Mouse (Mus musculus) erythroblast, embryonic 14.5 days (primary cell): ENCODE results near the gene Tardbp. TPM values are rescaled to one million over a fixed set of nuclear protein-coding genes. Genes with fewer than 3 reads are reported as not detected.
A peak's percentile ranks its signal among the peaks of the same experiment; 100 is the strongest.

Source experiments
- H3K27me3 ChIP-seq: 2 replicates; pipeline ENCODE4 v1.6.1; 2012; ENCODE audit warnings: inconsistent platforms; ENCODE audit not compliant: control insufficient read depth
- H3K36me3 ChIP-seq: 2 replicates; pipeline ENCODE4 v1.6.1; 2012; ENCODE audit warnings: mild to moderate bottlenecking, inconsistent platforms; ENCODE audit not compliant: control insufficient read depth
- H3K4me1 ChIP-seq: 2 replicates; pipeline ENCODE4 v1.6.1; 2012; ENCODE audit warnings: inconsistent platforms; ENCODE audit not compliant: control insufficient read depth
- H3K4me3 ChIP-seq: replicated peaks from 2 replicates; pipeline ENCODE3; 2012; ENCODE audit warnings: moderate library complexity, mild to moderate bottlenecking, inconsistent platforms
- H3K9me3 ChIP-seq: 2 replicates; pipeline ENCODE4 v1.6.1; 2012; ENCODE audit warnings: low read length, inconsistent platforms, mixed read lengths; ENCODE audit not compliant: control insufficient read depth
- GATA1 ChIP-seq: IDR thresholded peaks from 2 replicates; pipeline ENCODE4 v1.6.1; 2012; ENCODE audit warnings: low read length, inconsistent platforms, mixed read lengths
- TAL1 ChIP-seq: IDR thresholded peaks from 3 replicates; pipeline ENCODE4 v1.6.1; 2012; ENCODE audit warnings: low read length, inconsistent platforms, mixed read lengths
- polyA plus RNA-seq: library from polyadenylated mRNA; stranded (reverse); fragments of >175 nt; gene quantifications from 2 replicates; pipeline ENCODE4 v1.2.3, GENCODE M21; 2012

The Tardbp gene
- polyA plus RNA-seq, 1 experiment, result 2.2 TPM

DNA sequence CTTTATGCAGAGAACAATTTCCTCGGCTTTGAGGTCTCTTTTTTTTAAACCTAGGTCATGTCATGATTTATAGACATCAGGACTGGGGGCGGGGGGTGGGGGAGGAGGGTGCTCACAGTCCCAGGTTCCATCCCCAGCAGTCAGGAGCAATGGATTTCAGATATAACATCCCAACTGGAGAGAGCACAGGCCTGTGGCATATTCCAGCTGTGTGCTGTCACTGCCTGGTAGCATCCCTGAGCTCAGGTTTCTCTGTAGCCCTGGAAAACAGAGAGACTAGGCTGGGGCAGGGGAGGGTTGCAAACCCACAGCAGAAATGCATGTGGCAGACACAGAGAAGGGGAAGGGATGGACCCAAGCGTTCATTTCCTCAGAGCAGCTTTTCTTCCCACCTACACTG lies 33.4 kb upstream of the Tardbp start:
- H3K9me3 ChIP-seq, result no peaks in the 10 kb centered on the region
- no peaks in the 10 kb centered on the region for H3K4me1 ChIP-seq
- TF ChIP-seq GATA1 (no peak), TAL1 (no peak)
- H3K4me3 ChIP-seq, result no peak overlapping the region
- peaks cover 7% of the 10 kb centered on the region; the same call in 1 of the 2 replicates for H3K27me3 ChIP-seq
- no peaks in the 10 kb centered on the region for H3K36me3 ChIP-seq

DNA sequence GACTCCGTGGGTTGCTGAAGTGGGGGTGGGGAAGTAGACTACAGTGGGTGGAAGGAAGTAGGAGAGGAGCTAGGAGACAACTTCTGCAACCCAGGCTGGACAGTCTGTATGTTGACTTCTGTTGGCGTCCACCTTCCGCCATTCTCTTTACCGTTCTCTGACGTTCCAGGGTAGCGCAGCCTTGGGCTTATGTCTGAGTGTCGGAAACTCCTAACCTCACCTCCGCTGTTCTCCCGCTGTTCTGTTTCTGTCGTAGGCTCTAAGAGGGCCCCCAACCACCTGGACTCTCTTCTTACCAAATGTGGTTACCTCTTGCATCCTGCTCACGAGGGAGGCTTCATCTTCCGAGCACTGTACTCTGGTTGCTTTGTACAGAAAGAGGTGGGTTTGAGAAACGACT lies 31.0 kb upstream of the Tardbp start:
- Histone ChIP-seq H3K36me3 (no peaks in the 10 kb centered on the region), H3K4me3 (no peak overlapping the region), H3K9me3 (peaks cover 3% of the 10 kb centered on the region; the same call in 1 of the 2 replicates), H3K27me3 (peaks cover 2% of the 10 kb centered on the region; the same call in 1 of the 2 replicates), H3K4me1 (no peaks in the 10 kb centered on the region)
- no peak for TF ChIP-seq TAL1
- no peak for TF ChIP-seq GATA1

DNA sequence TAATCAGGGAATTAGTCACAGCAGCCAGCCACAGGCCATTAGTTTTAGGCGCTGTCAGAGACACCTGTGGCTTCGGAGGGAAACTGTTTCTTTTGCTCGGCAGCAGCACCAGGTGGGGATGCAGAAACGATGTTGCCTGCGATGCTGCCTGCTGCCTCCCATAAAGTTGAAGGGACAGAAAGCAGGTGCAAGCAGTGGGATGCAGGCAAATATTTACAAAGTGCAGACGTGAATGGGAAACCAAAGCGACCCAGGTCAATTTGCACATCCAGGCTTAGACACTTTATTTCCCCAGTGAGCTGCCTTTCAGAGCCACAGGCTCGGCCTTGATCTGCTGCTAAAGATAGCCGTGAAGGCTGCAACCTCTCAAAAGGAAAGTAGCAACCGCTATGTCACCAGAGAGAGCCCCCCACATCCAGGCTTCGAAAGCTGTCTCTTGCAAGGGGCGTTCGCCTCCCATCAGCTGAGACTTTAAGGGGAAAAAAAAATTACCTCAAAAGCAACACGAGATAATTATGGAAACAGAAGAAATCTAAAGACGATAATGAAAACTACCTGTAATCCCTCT lies 30.0 kb upstream of the Tardbp start:
- Histone ChIP-seq H3K4me3 (no peak overlapping the region), H3K36me3 (no peaks in the 10 kb centered on the region), H3K27me3 (no peaks in the 10 kb centered on the region), H3K9me3 (peaks cover 3% of the 10 kb centered on the region; the same call in 1 of the 2 replicates), H3K4me1 (no peaks in the 10 kb centered on the region)
- TF ChIP-seq TAL1 (no peak), GATA1 (no peak)

DNA sequence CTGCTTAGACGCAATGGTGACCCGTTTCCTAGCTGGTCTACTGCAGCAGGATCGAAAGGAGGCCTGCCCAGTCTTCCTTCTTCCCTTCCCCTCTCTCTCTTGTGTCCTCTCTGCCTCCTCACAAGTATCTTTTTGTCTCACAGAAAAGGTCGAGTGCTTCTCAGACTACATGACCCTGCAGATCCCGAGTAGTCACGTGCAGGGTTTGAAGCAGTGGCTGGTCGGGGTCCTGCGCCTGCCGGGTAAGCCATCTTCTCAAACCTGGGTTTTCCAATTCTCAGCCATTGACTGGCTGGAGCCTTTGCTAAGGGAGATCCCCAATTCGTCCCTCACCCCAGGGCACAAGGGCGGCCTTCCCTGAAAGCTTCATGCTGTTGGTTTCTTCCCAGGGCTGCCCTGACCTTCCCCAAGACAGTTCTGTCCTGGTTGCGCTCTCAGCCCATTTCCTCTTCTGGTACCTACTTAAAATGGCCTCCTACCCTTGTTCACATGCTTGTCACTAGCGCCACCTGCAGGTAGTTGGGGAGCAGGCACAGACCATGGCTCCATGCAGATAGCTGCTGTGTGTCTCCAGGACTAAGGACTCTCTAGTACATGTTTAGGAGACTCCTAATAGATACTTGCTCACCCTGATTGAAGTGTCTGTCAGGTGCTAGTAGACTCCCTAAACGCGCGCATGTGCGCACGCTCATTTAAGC lies 28.0 kb upstream of the Tardbp start:
- no peaks in the 10 kb centered on the region for H3K36me3 ChIP-seq
- no peaks in the 10 kb centered on the region for H3K4me1 ChIP-seq
- peaks cover 3% of the 10 kb centered on the region; the same call in 1 of the 2 replicates for H3K9me3 ChIP-seq
- no peak for TF ChIP-seq GATA1
- no peaks in the 10 kb centered on the region for H3K27me3 ChIP-seq
- H3K4me3 ChIP-seq, result no peak overlapping the region

DNA sequence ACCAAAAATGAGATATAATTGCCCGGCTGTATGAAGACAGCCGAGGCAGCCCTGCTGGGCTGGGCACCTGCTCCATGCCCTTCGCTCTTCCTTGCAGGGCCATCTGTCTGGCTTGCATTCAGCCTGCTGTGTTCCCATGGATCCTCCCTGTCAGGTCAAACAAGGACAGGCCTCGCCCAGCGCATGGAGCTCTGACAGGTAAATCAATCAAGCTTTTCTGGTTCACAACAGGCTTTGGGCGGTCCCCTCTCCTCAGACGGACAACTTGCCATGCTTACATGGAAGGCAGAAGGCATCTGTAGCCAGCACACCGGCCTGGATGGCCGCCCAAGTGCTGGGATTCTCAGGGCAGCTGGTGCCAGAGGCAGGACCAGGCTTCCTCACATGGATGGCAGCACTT lies 24.2 kb upstream of the Tardbp start:
- H3K27me3 ChIP-seq, result no peaks in the 10 kb centered on the region
- no peaks in the 10 kb centered on the region for H3K4me1 ChIP-seq
- TF ChIP-seq GATA1 (no peak), TAL1 (no peak)
- H3K9me3 ChIP-seq, result peaks cover 3% of the 10 kb centered on the region; the same call in 1 of the 2 replicates
- H3K36me3 ChIP-seq, result no peaks in the 10 kb centered on the region
- H3K4me3 ChIP-seq, result no peak overlapping the region

DNA sequence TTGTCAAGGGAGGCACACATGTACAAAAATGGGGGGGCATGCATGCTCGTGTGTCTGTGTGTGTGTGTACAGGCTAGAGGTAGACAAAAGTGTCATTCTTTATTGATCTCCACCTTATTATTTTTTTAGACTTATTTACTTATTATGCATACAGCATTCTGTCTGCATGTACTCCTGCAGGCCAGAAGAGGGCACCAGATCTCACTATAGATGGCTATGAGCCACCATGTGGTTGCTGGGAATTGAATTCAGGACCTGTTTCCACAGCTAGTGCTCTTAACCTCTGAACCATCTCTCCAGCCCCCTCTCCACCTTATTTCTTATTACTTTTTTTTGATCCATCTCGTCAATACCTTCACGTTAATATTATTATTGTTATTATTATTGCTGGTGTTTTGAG lies 22.5 kb upstream of the Tardbp start:
- no peaks in the 10 kb centered on the region for H3K27me3 ChIP-seq
- TF ChIP-seq GATA1 (no peak), TAL1 (no peak)
- no peaks in the 10 kb centered on the region for H3K36me3 ChIP-seq
- no peaks in the 10 kb centered on the region for H3K4me1 ChIP-seq
- H3K9me3 ChIP-seq, result peaks cover 3% of the 10 kb centered on the region; the same call in 1 of the 2 replicates
- no peak overlapping the region for H3K4me3 ChIP-seq

DNA sequence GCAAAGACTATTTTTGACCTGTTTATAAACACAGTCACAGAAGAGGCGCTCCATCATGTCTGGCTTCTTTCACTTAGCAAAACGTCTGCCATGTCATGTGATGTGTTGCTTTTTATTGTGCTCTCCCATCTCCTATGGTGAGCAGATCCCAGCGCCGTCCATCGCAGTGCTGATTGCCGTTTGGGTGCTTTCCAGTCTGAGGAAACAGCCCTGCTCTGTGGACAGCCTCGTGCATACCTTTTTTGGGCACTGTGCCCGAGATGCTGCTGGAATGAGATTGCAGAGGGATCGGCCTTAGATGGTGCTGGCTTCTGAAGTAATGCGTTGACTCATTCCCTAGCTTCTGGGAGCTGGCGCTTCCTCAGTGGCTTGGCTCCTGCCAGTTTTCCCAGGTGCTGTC lies 19.8 kb upstream of the Tardbp start:
- H3K4me1 ChIP-seq, result peaks cover 7% of the 10 kb centered on the region
- peaks cover 5% of the 10 kb centered on the region; the same call in 1 of the 2 replicates for H3K27me3 ChIP-seq
- no peak overlapping the region for H3K4me3 ChIP-seq
- H3K36me3 ChIP-seq, result no peaks in the 10 kb centered on the region
- no peaks in the 10 kb centered on the region for H3K9me3 ChIP-seq
- TF ChIP-seq GATA1 (no peak), TAL1 (no peak)

DNA sequence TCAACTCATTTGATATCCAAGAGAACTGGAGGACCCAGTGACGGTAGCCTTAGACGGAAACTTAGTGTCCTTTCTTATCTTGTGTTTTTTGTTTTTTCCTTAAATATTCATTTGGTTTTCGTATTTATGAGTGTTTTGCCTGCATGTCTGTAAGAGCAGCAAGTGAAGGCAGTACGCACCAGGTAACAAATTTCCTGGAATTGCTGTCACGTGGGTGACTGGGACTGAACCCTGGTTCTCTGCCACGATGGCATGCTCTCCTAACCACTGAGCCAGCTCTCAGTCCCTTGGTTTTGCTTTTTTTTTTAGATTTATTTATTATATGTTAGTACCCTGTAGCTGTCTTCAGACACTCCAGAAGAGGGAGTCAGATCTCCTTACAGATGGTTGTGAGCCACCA lies 18.1 kb upstream of the Tardbp start:
- Histone ChIP-seq H3K4me1 (peaks cover 7% of the 10 kb centered on the region), H3K4me3 (no peak overlapping the region), H3K36me3 (no peaks in the 10 kb centered on the region), H3K27me3 (peaks cover 5% of the 10 kb centered on the region; the same call in 1 of the 2 replicates), H3K9me3 (no peaks in the 10 kb centered on the region)
- TF ChIP-seq GATA1 (no peak), TAL1 (no peak)

DNA sequence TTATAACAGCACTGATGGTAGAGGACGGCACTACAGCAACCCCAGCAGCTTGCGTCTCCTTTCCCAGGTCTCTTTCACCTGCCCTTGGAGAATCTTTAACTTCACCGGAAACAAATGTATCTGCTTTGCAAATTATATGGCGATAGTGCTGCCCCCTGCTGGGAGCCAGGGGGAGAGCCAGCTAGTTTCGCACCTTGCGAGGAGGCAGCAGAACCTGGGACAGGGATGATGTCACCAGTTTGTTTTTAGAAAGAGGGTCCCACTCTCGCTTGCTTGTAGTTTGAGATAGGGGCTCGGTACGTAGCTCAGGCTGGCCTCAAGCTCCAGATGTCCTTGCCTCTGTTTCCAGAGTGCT lies 17.3 kb upstream of the Tardbp start:
- TF ChIP-seq TAL1 (no peak), GATA1 (no peak)
- no peaks in the 10 kb centered on the region for H3K36me3 ChIP-seq
- no peaks in the 10 kb centered on the region for H3K9me3 ChIP-seq
- H3K4me1 ChIP-seq, result peaks cover 7% of the 10 kb centered on the region
- H3K4me3 ChIP-seq, result peak overlapping the region; percentile 36
- peaks cover 5% of the 10 kb centered on the region; the same call in 1 of the 2 replicates for H3K27me3 ChIP-seq
